Mouse (Mus musculus) hindbrain, postnatal 0 days (tissue): ENCODE results near the gene Anapc15. TPM values are rescaled to one million over a fixed set of nuclear protein-coding genes. Genes with fewer than 3 reads are reported as not detected.

Experiments used
- ATAC-seq: fragments of 200-750 bp; cut with Nextera tagmentation; 2 replicates; pipeline ENCODE4 v1.8.0; 2017; ENCODE audit warnings: mild to moderate bottlenecking, moderate TSS enrichment, moderate library complexity
- DNase-seq: peaks from one replicate; pipeline ENCODE4 v3.0.0-alpha.2; 2015; ENCODE audit warnings: low spot score
- H3K27ac ChIP-seq: fragments of 300-500 bp; sonication (generic); 2 replicates; pipeline ENCODE4 v1.5.1; 2014; ENCODE audit warnings: mild to moderate bottlenecking
- H3K27me3 ChIP-seq: fragments of 300-500 bp; sonication (generic); 2 replicates; pipeline ENCODE4 v1.6.1; 2014; ENCODE audit warnings: low read length, mixed read lengths; ENCODE audit not compliant: insufficient read depth
- H3K36me3 ChIP-seq: fragments of 300-500 bp; sonication (generic); 2 replicates; pipeline ENCODE4 v1.6.1; 2014; ENCODE audit warnings: low read length, mixed read lengths; ENCODE audit not compliant: insufficient read depth
- H3K4me1 ChIP-seq: fragments of 300-500 bp; sonication (generic); 2 replicates; pipeline ENCODE4 v1.6.1; 2014; ENCODE audit warnings: antibody characterized with exemption, low read length, mixed read lengths; ENCODE audit not compliant: insufficient read depth
- H3K4me2 ChIP-seq: fragments of 300-500 bp; sonication (generic); 2 replicates; pipeline ENCODE4 v1.6.1; 2014; ENCODE audit warnings: low read depth, mild to moderate bottlenecking, low read length, moderate library complexity, mixed read lengths
- H3K4me3 ChIP-seq: fragments of 300-500 bp; sonication (generic); 2 replicates; pipeline ENCODE4 v1.5.1; 2014; ENCODE audit warnings: low read length
- H3K9ac ChIP-seq: fragments of 300-500 bp; sonication (generic); replicated peaks from 2 replicates; pipeline ENCODE4 v1.6.1; 2014; ENCODE audit warnings: mild to moderate bottlenecking, low read length, moderate library complexity, mixed read lengths
- H3K9me3 ChIP-seq: fragments of 300-500 bp; sonication (generic); 2 replicates; pipeline ENCODE4 v1.6.1; 2016; ENCODE audit warnings: low read length, mixed read lengths
- CTCF ChIP-seq: IDR thresholded peaks from 2 replicates; pipeline ENCODE4 v1.5.1; 2016; ENCODE audit warnings: antibody characterized with exemption, control low read depth, low read depth
- WGBS: fragments of 180-500 bp; shearing (Covaris S2); extraction: QIAGEN DNeasy Blood & Tissue Kit; methylation state at CpG from one replicate; pipeline ENCODE4 v1.1.7; 2014; 5-methylcytosine and 5-hydroxymethylcytosine counted together
- polyA plus RNA-seq: library from polyadenylated mRNA; unstranded; fragments of >200 nt; fragmentation: Nextera tagmentation; extraction: Ambion mirVana; gene quantifications from 2 replicates; pipeline ENCODE4 v1.2.1, GENCODE M21; 2015
- total RNA-seq: library from RNA; depleted of rRNA; stranded (reverse); fragments of >200 nt; gene quantifications from 2 replicates; pipeline ENCODE4 v1.2.3, GENCODE M21; 2014; rRNA removed

Gene Anapc15
- total RNA-seq (49.3 and 59.8 TPM in 2 replicates), polyA plus RNA-seq (65.1 and 67.3 TPM in 2 replicates)

DNA sequence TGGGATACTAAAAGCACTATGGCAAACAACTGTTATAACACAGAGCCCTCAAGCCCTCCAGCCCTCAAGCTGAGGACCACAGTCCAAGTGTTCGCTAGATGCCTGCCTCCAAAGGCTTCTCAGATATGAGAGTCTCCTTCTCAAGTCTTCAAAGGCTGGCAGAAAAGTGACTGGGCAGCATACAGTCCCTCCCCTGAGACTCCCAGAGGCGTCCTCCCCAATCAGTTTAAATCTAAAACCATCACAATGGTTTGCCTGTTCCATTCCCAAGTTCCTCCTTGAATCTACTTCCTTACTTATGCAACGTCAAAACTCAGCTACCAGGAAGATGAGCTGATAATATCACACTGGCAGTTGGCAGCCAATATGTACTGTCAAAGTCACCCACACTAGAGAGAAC, at the start of gene Anapc15:
Gene Anapc15 (plus strand): TSS at position 301 of the 400 bp plus-strand sequence.
- H3K9me3 ChIP-seq = no peaks in the 10 kb centered on the region
- no peak within 1 kb of the TSS for H3K4me3 ChIP-seq
- no peak within 1 kb of the TSS for H3K27ac ChIP-seq
- H3K4me2 ChIP-seq = no peak within 1 kb of the TSS
- no peaks in the 10 kb centered on the region for H3K36me3 ChIP-seq
- no peaks in the 10 kb centered on the region for H3K4me1 ChIP-seq
- no peak for TF ChIP-seq CTCF
- DNase-seq = no peak
- no peak for ATAC-seq
- no peak within 1 kb of the TSS for H3K9ac ChIP-seq
- no peaks in the 10 kb centered on the region for H3K27me3 ChIP-seq
- WGBS = 82% methylated on average over 3 of the region's 3 CpGs

DNA sequence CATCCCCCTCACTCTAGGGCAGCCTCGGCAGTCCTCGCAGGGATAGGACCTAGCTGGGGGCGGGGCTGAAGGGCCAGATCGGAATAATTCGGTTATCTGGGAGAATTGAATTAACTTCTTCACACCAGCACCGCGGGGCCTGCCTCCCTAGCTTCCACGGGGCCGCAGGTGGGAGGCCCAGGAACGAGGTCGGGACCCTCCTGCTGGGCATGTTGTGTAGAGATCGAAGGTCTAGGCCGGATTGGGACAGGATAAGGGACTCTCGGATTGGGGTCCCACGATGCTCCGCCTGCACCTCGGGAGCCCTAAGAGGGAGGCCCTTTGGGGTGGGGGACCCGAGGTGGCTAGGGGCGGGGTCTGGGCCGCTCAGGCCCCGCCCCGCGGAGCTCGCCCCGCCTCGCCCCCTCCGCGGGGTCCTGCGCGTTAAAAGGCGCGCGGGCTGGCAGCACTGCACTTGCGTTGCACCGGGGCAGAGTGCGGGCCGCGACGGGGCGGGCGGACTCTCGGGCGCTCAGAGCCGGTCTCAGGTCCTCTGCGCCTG, 45.6 kb upstream of the Anapc15 start, which contains the start of gene Phox2a:
Gene Phox2a (plus strand): TSS at position 453 of the 541 bp plus-strand sequence.
- WGBS = under 1% methylated on average over 36 of the region's 45 CpGs
- peak; percentile 21 for ATAC-seq
- Histone ChIP-seq H3K4me2 (peak within 1 kb of the TSS; percentile 46), H3K9ac (no peak within 1 kb of the TSS), H3K4me3 (peak within 1 kb of the TSS; percentile 28), H3K36me3 (no peaks in the 10 kb centered on the region), H3K9me3 (no peaks in the 10 kb centered on the region), H3K4me1 (peaks cover 8% of the 10 kb centered on the region), H3K27ac (no peak within 1 kb of the TSS), H3K27me3 (peaks cover 54% of the 10 kb centered on the region)
- DNase-seq = no peak
- no peak for TF ChIP-seq CTCF

DNA sequence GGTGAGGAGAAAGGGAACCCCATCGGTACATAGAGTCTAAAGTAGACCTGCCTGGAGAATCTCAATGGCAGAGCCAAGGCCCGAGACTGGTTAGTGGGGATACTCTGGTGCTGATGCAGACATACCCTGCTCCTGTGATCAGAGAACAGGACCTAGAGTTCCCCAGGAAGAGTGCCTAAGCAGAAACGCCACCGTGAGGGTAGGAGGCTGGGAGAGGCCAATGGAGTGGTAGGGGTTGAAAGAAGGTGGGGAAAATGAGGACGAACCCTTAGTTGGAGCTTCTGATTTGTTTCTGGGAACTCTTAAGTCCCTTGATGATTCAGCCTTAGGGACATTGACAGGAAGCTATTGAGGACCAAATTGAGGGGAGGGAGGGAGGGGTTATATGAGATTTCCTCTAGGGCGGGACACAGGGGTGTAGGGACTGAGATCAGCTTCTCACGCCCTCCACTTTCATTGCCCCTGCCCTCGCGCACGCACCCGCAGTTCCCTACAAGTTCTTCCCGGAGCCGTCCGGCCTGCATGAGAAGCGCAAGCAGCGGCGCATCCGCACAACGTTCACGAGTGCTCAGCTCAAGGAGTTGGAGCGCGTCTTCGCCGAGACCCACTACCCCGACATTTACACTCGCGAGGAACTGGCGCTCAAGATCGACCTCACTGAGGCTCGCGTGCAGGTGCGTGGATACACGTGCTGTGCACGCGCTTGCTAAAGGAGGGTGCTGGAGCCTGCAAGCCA, 43.1 kb upstream of the Anapc15 start:
- WGBS = 5% methylated on average over 35 of the region's 35 CpGs
- no peak overlapping the region for H3K9ac ChIP-seq
- no peak overlapping the region for H3K27ac ChIP-seq
- ATAC-seq (no peak), DNase-seq (peak; percentile 47)
- H3K4me3 ChIP-seq = peak overlapping the region; percentile 27
- H3K27me3 ChIP-seq = peaks cover 60% of the 10 kb centered on the region
- peaks cover 8% of the 10 kb centered on the region for H3K4me1 ChIP-seq
- H3K4me2 ChIP-seq = peak overlapping the region; percentile 59
- no peaks in the 10 kb centered on the region for H3K9me3 ChIP-seq
- no peaks in the 10 kb centered on the region for H3K36me3 ChIP-seq
- no peak for TF ChIP-seq CTCF

DNA sequence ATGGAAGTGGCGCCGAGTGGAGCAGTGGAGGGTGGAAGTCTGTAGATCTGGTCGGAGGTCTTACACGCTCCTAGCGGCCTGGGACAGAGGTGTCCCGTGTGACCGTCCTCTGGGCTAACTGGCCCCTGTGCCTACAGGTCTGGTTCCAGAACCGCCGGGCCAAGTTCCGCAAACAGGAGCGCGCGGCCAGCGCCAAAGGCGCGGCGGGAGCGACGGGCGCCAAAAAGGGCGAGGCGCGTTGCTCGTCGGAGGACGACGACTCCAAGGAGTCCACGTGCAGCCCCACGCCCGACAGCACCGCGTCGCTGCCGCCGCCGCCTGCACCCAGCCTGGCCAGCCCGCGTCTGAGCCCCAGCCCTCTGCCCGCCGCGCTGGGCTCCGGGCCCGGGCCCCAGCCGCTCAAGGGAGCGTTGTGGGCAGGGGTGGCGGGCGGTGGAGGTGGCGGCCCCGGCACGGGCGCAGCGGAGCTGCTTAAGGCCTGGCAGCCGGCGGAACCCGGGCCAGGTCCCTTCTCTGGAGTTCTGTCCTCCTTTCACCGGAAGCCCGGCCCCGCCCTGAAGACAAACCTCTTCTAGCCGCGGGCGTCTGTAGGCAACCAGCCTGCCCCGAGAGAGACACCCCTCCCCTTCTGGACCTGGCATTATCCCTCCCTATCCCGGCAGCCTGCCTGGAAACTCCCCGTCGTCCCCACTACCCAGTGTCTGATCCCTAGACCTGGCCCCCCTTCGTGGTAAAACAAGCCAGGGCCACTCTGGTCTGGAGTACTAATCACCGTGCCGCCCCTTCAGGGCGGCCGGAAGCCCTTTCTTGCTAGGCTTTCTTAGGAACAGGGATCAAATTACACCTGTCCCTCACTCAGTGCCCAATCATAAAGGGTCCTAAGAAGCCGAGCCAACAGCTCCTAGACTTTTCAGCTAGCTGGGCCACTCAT, 41.7 kb upstream of the Anapc15 start:
- Histone ChIP-seq H3K4me2 (peak overlapping the region; percentile 59), H3K9me3 (no peaks in the 10 kb centered on the region), H3K36me3 (no peaks in the 10 kb centered on the region), H3K27me3 (peaks cover 55% of the 10 kb centered on the region), H3K4me3 (peak overlapping the region; percentile 36), H3K4me1 (peaks cover 8% of the 10 kb centered on the region), H3K27ac (no peak overlapping the region), H3K9ac (no peak overlapping the region)
- ATAC-seq (peak; percentile 53), DNase-seq (peak; percentile 43)
- no peak for TF ChIP-seq CTCF
- 1% methylated on average over 67 of the region's 71 CpGs for WGBS

DNA sequence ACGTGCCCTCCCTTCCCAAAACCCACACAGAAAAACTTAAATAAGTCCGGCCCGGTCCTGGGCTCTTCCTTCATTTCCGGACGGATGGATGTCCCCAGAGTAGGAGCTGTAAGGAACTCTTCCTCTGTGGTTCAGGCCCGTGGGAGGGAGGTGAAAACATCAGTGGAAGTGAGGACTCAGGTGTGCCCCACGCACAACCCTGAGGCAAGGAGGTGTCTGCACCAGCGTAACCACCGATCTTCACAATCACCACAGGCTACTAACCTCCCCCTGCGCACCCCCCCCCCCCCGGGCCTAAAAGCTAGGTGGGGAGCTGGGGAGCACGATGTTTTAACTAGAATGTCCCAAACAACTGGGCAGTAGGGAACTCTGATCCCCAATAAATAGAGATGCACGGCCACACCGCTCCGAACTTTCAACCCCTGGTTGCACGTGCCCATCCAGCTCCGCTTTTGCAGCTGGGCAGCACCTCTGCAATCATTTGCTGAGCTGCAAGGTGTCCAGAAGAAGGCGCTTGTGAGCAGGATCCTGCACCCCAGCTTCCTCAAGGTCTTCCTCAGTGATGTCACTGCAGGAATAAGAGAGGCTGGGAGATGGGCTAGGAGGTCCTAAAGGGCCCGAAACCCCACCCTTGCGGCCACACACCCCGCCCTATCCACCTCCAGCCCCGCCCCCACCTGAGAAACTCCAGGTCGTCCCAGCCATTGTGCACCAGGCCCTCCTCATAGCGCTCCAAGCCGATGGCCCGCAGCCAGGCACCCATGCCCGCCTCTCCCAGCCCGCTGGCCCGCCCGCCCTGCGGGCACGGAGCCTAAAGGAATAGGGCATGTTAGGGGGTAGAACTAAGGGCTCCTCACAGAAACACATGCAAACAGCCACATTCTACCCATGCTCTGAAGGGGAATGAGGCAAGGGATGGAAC, 40.4 kb upstream of the Anapc15 start:
- DNase-seq = no peak
- peak; percentile 24; the same call in 1 of the 2 replicates for ATAC-seq
- peak; percentile 55 for TF ChIP-seq CTCF
- no peak overlapping the region for H3K4me2 ChIP-seq
- H3K36me3 ChIP-seq = peaks cover 4% of the 10 kb centered on the region; the same call in 1 of the 2 replicates
- H3K4me1 ChIP-seq = peaks cover 8% of the 10 kb centered on the region
- H3K27ac ChIP-seq = no peak overlapping the region
- no peak overlapping the region for H3K9ac ChIP-seq
- peaks cover 43% of the 10 kb centered on the region for H3K27me3 ChIP-seq
- H3K4me3 ChIP-seq = no peak overlapping the region
- WGBS = 34% methylated on average over 32 of the region's 32 CpGs
- no peaks in the 10 kb centered on the region for H3K9me3 ChIP-seq
